In the genomic region with DNA sequence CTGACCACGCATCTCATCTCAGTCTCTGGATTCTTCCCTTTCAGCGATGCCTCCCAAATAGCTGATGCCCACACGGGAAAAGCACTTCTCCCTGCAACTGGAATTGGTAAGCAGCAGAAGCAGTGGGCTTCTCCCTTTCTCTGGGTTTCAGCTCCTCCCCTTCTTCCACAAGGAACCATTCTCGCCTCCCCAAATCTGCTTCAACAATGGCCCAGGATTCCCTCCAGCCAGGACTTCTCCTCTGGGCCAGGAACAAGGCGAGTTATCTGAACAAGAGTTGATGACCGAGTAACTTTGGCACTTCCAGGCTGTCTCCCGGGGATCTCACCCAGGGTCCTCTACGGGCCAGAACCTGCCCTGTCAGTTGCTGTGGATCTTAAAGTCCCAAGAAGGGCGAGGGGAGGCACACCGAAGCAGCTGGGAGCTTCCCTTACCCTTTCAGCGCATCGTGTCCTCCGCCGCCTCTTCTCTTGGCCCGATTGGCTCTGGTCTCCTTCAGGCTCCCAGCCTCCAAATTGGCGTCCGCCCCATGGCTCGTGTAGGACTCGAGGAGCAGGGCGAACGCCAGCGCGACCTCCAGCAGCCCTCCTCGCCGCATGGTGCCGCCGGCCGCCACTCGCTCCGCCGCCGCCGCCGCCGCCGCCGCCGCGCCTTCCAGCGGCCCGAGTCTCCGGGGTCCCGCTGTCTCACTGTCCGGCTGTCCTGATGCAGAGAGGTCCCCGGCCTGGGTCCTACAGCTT, we compare ENCODE assay signal across 8 mouse cellular contexts. TPM values are rescaled to one million over a fixed set of nuclear protein-coding genes. Genes with fewer than 3 reads are reported as not detected.
A peak's percentile ranks its signal among the peaks of the same experiment; 100 is the strongest.
DNase-seq lines count a peak whose midpoint lies in the region; ATAC-seq lines count a peak whose summit lies in the region.

A gene (plus strand): TSS at position 84 of the 740 bp plus-strand sequence.

- WGBS in embryonic facial prominence, embryonic 15.5 days: 1% methylated on average over 45 of the region's 45 CpGs
- under 1% methylated on average over 45 of the region's 45 CpGs for WGBS in heart, embryonic 12.5 days

- H3K9me3 ChIP-seq in embryonic facial prominence, embryonic 15.5 days (replicated peaks): no peaks in the 10 kb centered on the region
- peaks cover 4% of the 10 kb centered on the region; the same call in 1 of the 2 replicates for H3K9me3 ChIP-seq in heart, embryonic 12.5 days (replicated peaks)

- H3K27me3 ChIP-seq in embryonic facial prominence, embryonic 15.5 days: no peaks in the 10 kb centered on the region
- no peaks in the 10 kb centered on the region for H3K27me3 ChIP-seq in heart, embryonic 12.5 days (replicated peaks)

- H3K4me3 ChIP-seq in embryonic facial prominence, embryonic 15.5 days (replicated peaks): peak within 1 kb of the TSS; percentile 80
- peak within 1 kb of the TSS; percentile 69 for H3K4me3 ChIP-seq in heart, embryonic 12.5 days

- H3K27ac ChIP-seq in embryonic facial prominence, embryonic 15.5 days (replicated peaks): peak within 1 kb of the TSS; percentile 95
- peak within 1 kb of the TSS; percentile 76 for H3K27ac ChIP-seq in heart, embryonic 12.5 days (ENCODE audit: poor library complexity, severe bottlenecking)

- H3K4me1 ChIP-seq in embryonic facial prominence, embryonic 15.5 days: peaks cover 15% of the 10 kb centered on the region; the same call in 1 of the 2 replicates
- H3K4me1 ChIP-seq in heart, embryonic 12.5 days (replicated peaks): peaks cover 13% of the 10 kb centered on the region; the same call in 1 of the 2 replicates

- ATAC-seq in embryonic facial prominence, embryonic 15.5 days (ENCODE audit: insufficient number of reproducible peaks, low FRiP score, low TSS enrichment, low read depth): peak; percentile 34
- ATAC-seq in heart, embryonic 12.5 days (ENCODE audit: insufficient number of reproducible peaks, low FRiP score): peak; percentile 18

- H3K9ac ChIP-seq in embryonic facial prominence, embryonic 15.5 days: peak within 1 kb of the TSS; percentile 78
- H3K9ac ChIP-seq in heart, embryonic 12.5 days: peak within 1 kb of the TSS; percentile 83

- H3K4me2 ChIP-seq in embryonic facial prominence, embryonic 15.5 days (replicated peaks): peak within 1 kb of the TSS; percentile 88
- H3K4me2 ChIP-seq in heart, embryonic 12.5 days: peak within 1 kb of the TSS; percentile 83

- DNase-seq in urinary bladder, adult 18-20 months (ENCODE audit: low spot score in 2 of 2): peak; percentile 7 to 36
- DNase-seq in urinary bladder, postnatal 25 days (ENCODE audit: low spot score): no peak
- peak; percentile 21 to 51 for DNase-seq in kidney, postnatal 36 days
- DNase-seq in lung, postnatal 36 days: peak; percentile 54
- DNase-seq in right cerebral cortex, postnatal 14 days: peak; percentile 45
- no peak for DNase-seq in spleen, postnatal 10 days (ENCODE audit: low spot score in 2 of 2)

- H3K36me3 ChIP-seq in embryonic facial prominence, embryonic 15.5 days: peaks cover 2% of the 10 kb centered on the region; the same call in 1 of the 2 replicates
- H3K36me3 ChIP-seq in heart, embryonic 12.5 days: peaks cover 16% of the 10 kb centered on the region

RNA-seq across cellular contexts. Expression of the gene that starts here (rescaled TPM):
- 0.24 and 0.46 TPM in 2 replicates for polyA plus RNA-seq in embryonic facial prominence, embryonic 15.5 days (2015; fragmentation: Nextera tagmentation; extraction: Ambion mirVana)
- polyA plus RNA-seq in heart, embryonic 12.5 days (2016; fragmentation: Nextera tagmentation; extraction: Ambion mirVana): 0.57 and 0.70 TPM in 2 replicates

Comparison
In these comparisons a context has a peak if more than half of its experiments do, and no peak if none do; other contexts are left out.
1. DNase-seq: peak in urinary bladder, adult 18-20 months (2 of 2), kidney, postnatal 36 days (2 of 2), lung, postnatal 36 days (single experiment) and right cerebral cortex, postnatal 14 days (single experiment); none in urinary bladder, postnatal 25 days (single experiment) and spleen, postnatal 10 days (0 of 2).
2. Peak in ATAC-seq, H3K4me3 ChIP-seq, H3K27ac ChIP-seq, H3K9ac ChIP-seq and H3K4me2 ChIP-seq in embryonic facial prominence, embryonic 15.5 days; RNA of the gene not detected or under 1 TPM.
3. Peak in ATAC-seq, H3K4me3 ChIP-seq, H3K27ac ChIP-seq, H3K9ac ChIP-seq and H3K4me2 ChIP-seq in heart, embryonic 12.5 days; RNA of the gene not detected or under 1 TPM.